Mouse (Mus musculus) liver, embryonic 14.5 days (tissue): ENCODE results near the gene Inpp4b. TPM values are rescaled to one million over a fixed set of nuclear protein-coding genes. Genes with fewer than 3 reads are reported as not detected.

Source experiments
- ATAC-seq: fragments of 200-750 bp; cut with Nextera tagmentation; 2 replicates; pipeline ENCODE4 v1.8.0; 2017; ENCODE audit warnings: moderate number of reproducible peaks, mild to moderate bottlenecking, moderate library complexity; ENCODE audit not compliant: insufficient read depth
- DNase-seq, 3 experiments: peaks; one replicate each; pipeline ENCODE4 v3.0.0-alpha.2; 2012 to 2013; ENCODE audit warnings: low read depth in 3 of 3, low spot score in 3 of 3
- H3K27ac ChIP-seq: fragments of 300-500 bp; sonication (generic); 2 replicates; pipeline ENCODE4 v1.5.1; 2014; ENCODE audit warnings: moderate library complexity, mild to moderate bottlenecking, control low read depth, inconsistent platforms
- H3K27me3 ChIP-seq: fragments of 300-500 bp; sonication (generic); 2 replicates; pipeline ENCODE4 v1.6.1; 2014; ENCODE audit warnings: mild to moderate bottlenecking, low read length, moderate library complexity; ENCODE audit not compliant: control insufficient read depth, insufficient read depth
- H3K36me3 ChIP-seq: fragments of 300-500 bp; sonication (generic); replicated peaks from 2 replicates; pipeline ENCODE4 v1.6.1; 2014; ENCODE audit warnings: low read depth; ENCODE audit not compliant: control insufficient read depth, insufficient read depth
- H3K4me1 ChIP-seq, 2 experiments: fragments of 200-500 bp in 1 of 2; fragments of 300-500 bp in 1 of 2; sonication (generic) in 1 of 2; replicated peaks; 2 replicates each; pipeline ENCODE4 v1.6.1; 2012 to 2014; ENCODE audit warnings: antibody characterized with exemption in 1 of 2, inconsistent platforms in 1 of 2, low read length in 1 of 2; ENCODE audit not compliant: control insufficient read depth in 2 of 2, insufficient read depth in 2 of 2
- H3K4me2 ChIP-seq: fragments of 300-500 bp; sonication (generic); 2 replicates; pipeline ENCODE4 v1.6.1; 2014; ENCODE audit warnings: low read depth, mild to moderate bottlenecking, control low read depth, moderate library complexity
- H3K4me3 ChIP-seq, 2 experiments: fragments of 200-500 bp in 1 of 2; fragments of 300-500 bp in 1 of 2; sonication (generic) in 1 of 2; 2 replicates each; pipeline ENCODE4 v1.5.1; 2012 to 2014; ENCODE audit warnings: low read depth in 2 of 2, low read length in 2 of 2, mild to moderate bottlenecking in 2 of 2, control low read depth in 1 of 2, inconsistent platforms in 1 of 2, moderate library complexity in 1 of 2; ENCODE audit not compliant: insufficient read depth in 1 of 2
- H3K9ac ChIP-seq: fragments of 300-500 bp; sonication (generic); replicated peaks from 2 replicates; pipeline ENCODE4 v1.6.1; 2014; ENCODE audit warnings: mild to moderate bottlenecking, control low read depth, moderate library complexity
- H3K9me3 ChIP-seq: fragments of 300-500 bp; sonication (generic); 2 replicates; pipeline ENCODE4 v1.6.1; 2016; ENCODE audit warnings: low read length, mixed read lengths; ENCODE audit not compliant: control insufficient read depth
- CTCF ChIP-seq: IDR thresholded peaks from 2 replicates; pipeline ENCODE4 v1.5.1; 2016; ENCODE audit warnings: antibody characterized with exemption, low read depth, control low read depth
- EP300 ChIP-seq: IDR thresholded peaks from 2 replicates; pipeline ENCODE4 v1.6.1; 2016; ENCODE audit warnings: antibody characterized with exemption, low read depth
- WGBS: fragments of 180-500 bp; shearing (Covaris S2); extraction: QIAGEN DNeasy Blood & Tissue Kit; methylation state at CpG from one replicate; pipeline ENCODE4 v1.1.7; 2014; ENCODE audit not compliant: insufficient replicate concordance; 5-methylcytosine and 5-hydroxymethylcytosine counted together
- polyA plus RNA-seq, 2 experiments: library from polyadenylated mRNA; depleted of rRNA in 1 of 2; stranded (reverse) in 1 of 2; unstranded in 1 of 2; fragments of >200 nt; fragmentation: Nextera tagmentation in 1 of 2; extraction: Ambion mirVana in 1 of 2; gene quantifications; 2 replicates each; pipeline versions ENCODE4 v1.2.1 to v1.2.3; 2012 to 2014

Inpp4b gene
- polyA plus RNA-seq, 2 experiments = 0.25 to 1.8 TPM

DNA sequence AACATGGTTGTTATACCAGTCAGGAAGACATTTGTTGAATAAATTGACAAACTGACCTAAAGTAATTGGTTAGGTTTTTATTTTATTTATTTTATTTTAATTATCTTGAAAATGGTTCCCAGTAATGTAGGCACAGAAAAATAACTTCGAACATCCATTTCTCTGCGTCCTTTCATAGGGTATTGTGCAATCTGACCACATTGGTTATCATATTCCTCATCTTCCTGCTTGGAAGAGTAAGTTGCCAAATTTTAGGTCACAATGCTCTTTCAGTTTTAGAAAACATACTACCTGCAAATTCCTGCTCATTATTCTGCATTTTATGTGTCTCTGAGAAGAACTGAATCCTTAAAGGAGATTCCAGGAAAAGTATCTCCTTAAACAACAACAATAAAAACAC lies 505.6 kb downstream of the Inpp4b start:
- H3K4me1 ChIP-seq = no peaks in the 10 kb centered on the region
- H3K4me2 ChIP-seq = no peak overlapping the region
- no peak overlapping the region for H3K27ac ChIP-seq
- TF ChIP-seq EP300 (no peak), CTCF (no peak)
- H3K4me3 ChIP-seq = no peak overlapping the region
- DNase-seq (no peak), ATAC-seq (no peak)
- WGBS = 60% methylated on average over 2 of the region's 2 CpGs
- no peaks in the 10 kb centered on the region for H3K27me3 ChIP-seq
- H3K9me3 ChIP-seq = no peaks in the 10 kb centered on the region
- no peaks in the 10 kb centered on the region for H3K36me3 ChIP-seq
- no peak overlapping the region for H3K9ac ChIP-seq

DNA sequence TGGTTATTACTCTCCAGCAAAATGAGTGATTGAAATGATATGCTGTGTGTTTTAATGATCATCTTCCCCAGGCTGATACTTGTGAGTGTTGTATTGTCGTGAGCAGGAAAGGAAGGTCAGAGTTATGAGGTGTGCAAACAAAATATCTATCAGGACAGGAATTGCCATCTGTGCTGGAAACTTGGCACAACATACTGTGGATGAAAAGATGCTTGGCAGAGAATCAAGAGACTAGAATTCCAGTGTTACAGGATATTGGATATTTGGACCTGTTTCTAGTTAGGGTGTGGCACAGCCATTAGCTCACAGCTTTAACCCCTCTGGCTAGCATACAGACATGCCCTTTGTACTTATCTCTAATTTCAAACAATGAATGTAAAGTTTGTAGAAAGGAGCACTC lies 507.6 kb downstream of the Inpp4b start:
- Histone ChIP-seq H3K27me3 (no peaks in the 10 kb centered on the region), H3K4me1 (no peaks in the 10 kb centered on the region), H3K27ac (no peak overlapping the region), H3K36me3 (no peaks in the 10 kb centered on the region), H3K4me2 (no peak overlapping the region), H3K4me3 (no peak overlapping the region), H3K9me3 (no peaks in the 10 kb centered on the region), H3K9ac (no peak overlapping the region)
- TF ChIP-seq CTCF (no peak), EP300 (no peak)
- DNase-seq (no peak), ATAC-seq (no peak)
- 56% methylated on average over 1 of the region's 1 CpGs for WGBS

DNA sequence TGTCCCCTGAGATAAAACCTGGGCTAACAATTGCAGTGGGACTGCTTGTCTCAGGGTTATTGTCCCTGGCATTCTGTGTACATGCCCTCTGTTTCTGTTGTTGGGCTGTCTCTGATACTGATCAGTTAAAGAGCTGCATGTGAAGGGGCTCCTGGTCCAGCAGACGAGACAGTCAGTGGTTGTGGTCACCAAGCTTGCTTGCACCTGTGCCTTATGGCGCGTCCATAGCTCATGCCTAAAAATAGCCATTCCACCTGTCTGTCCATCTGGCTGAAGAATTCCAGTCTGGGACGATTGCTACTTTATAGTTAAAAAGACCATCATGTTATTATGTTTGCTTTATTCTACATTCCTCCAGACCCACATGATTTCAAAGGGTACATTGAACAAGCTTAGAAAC lies 510.8 kb downstream of the Inpp4b start:
- H3K36me3 ChIP-seq = no peaks in the 10 kb centered on the region
- H3K27ac ChIP-seq = no peak overlapping the region
- no peaks in the 10 kb centered on the region for H3K27me3 ChIP-seq
- no peak overlapping the region for H3K4me2 ChIP-seq
- TF ChIP-seq EP300 = no peak
- TF ChIP-seq CTCF = no peak
- WGBS = 48% methylated on average over 4 of the region's 4 CpGs
- H3K9ac ChIP-seq = no peak overlapping the region
- DNase-seq (no peak), ATAC-seq (no peak)
- H3K4me3 ChIP-seq = no peak overlapping the region
- no peaks in the 10 kb centered on the region for H3K4me1 ChIP-seq
- H3K9me3 ChIP-seq = no peaks in the 10 kb centered on the region

DNA sequence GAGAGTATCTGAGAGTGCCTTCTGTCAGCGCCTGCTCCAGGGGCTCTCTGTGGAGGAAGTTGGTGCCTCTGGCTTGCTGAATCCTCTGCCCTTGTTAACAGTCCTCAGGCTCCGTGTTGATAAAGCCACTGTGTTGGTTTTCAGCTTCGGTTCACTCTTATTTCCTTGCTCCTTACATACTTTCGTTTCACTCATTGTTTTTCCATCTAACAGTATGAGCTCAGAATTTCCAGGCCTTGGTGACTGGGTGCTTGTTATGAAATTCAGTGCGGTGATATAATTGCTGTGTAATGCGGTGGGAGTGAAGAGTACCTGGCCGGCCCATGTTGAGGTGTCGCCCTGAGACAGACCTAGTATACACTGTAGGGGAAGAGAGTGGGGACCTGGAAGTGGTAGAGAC lies 512.2 kb downstream of the Inpp4b start:
- H3K27ac ChIP-seq = no peak overlapping the region
- no peak overlapping the region for H3K4me3 ChIP-seq
- ATAC-seq = no peak
- no peak for DNase-seq
- WGBS = 46% methylated on average over 8 of the region's 8 CpGs
- no peak for TF ChIP-seq CTCF
- TF ChIP-seq EP300 = no peak
- no peaks in the 10 kb centered on the region for H3K9me3 ChIP-seq
- H3K36me3 ChIP-seq = no peaks in the 10 kb centered on the region
- no peaks in the 10 kb centered on the region for H3K4me1 ChIP-seq
- H3K9ac ChIP-seq = no peak overlapping the region
- H3K27me3 ChIP-seq = no peaks in the 10 kb centered on the region
- H3K4me2 ChIP-seq = no peak overlapping the region

DNA sequence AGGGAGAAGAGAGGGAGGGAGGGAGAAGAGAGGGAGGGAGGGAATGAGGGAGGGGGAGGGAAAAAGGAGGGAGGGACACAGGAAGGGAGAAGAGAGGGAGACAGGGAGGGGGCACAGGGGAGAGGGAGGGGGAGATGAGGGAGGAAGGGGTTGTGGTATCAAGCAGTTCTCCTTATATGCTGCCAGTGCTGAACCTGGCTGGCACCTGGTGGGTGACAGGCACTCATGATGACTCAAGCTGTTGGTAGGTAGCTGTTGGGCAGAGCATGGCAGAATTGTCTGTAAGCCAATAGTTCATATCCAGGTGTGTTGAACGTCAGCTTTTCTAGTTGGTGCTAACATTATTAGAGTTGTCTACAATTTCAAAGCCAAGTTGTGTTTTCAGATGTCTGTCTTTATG lies 512.7 kb downstream of the Inpp4b start:
- TF ChIP-seq EP300 (no peak), CTCF (no peak)
- 54% methylated on average over 1 of the region's 1 CpGs for WGBS
- Histone ChIP-seq H3K36me3 (no peaks in the 10 kb centered on the region), H3K9me3 (no peaks in the 10 kb centered on the region), H3K27ac (no peak overlapping the region), H3K4me2 (no peak overlapping the region), H3K27me3 (no peaks in the 10 kb centered on the region), H3K4me3 (no peak overlapping the region), H3K9ac (no peak overlapping the region), H3K4me1 (no peaks in the 10 kb centered on the region)
- ATAC-seq = no peak
- DNase-seq = no peak

DNA sequence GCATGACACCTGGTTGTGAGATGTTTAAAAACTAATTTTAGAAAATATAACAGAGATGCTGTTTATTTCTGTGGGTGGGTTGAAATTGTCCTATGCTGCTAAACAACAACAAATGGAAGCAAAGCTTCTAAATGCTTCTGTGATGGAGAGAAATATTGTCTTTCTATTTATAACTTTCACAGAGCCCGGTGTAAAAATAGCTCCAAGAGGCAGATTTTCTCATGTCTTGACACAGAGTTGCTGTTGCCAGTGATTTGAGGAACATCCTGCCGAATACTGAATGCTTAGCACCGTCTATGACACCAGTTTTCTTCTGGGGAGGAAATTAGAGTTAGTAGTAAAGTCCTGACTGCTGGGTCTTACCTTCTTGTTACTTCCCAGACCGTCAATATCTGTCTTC lies 513.8 kb downstream of the Inpp4b start:
- no peak for TF ChIP-seq EP300
- Histone ChIP-seq H3K9ac (no peak overlapping the region), H3K4me2 (no peak overlapping the region), H3K4me1 (no peaks in the 10 kb centered on the region), H3K27ac (no peak overlapping the region), H3K4me3 (no peak overlapping the region), H3K36me3 (no peaks in the 10 kb centered on the region), H3K27me3 (no peaks in the 10 kb centered on the region), H3K9me3 (no peaks in the 10 kb centered on the region)
- DNase-seq (no peak), ATAC-seq (no peak)
- WGBS = 53% methylated on average over 4 of the region's 4 CpGs
